Mouse (Mus musculus) kidney, postnatal 25 days (tissue): ENCODE data around the gene Cdipt.

ENCODE experiments used
- DNase-seq, 2 experiments: peaks; one replicate each; pipeline ENCODE4 v3.0.0; 2021; ENCODE audit warnings: mixed read lengths in 2 of 2

Cdipt gene

GRCm38 (mm10) chr7:126975950-126976866 is 494 bp downstream of the Cdipt start, which contains the start of gene Cdiptos:
Gene Cdiptos, minus strand, starts transcription at chr7:126976098.
- DNase-seq = peak; percentile 97 to 99

DNA sequence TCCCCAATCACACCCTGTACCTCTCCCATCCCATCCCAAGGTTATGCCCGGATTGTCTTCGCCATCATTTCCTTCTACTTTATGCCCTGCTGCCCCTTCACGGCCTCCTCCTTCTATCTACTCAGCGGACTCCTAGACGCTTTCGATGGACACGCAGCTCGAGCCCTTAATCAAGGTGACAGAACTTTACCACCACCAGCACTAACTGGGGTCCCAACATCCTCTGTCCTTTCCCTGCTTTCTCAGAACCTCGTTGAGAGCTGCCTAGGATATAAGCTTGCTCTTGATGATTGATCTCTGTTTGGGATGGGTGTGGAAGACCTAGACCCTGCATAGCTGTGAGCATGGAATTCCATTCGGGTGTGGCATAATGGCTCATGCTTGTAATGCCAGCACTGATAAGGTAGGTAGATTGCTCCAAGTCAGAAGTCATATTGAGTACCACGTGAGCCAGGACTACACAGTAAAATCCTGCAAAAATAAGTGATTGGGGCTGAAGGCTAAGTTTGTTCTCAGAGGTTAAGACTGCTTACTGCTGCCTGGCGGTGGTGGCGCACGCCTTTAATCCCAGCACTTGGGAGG is 1.3 kb downstream of the Cdipt start:
- no peak for DNase-seq

DNA sequence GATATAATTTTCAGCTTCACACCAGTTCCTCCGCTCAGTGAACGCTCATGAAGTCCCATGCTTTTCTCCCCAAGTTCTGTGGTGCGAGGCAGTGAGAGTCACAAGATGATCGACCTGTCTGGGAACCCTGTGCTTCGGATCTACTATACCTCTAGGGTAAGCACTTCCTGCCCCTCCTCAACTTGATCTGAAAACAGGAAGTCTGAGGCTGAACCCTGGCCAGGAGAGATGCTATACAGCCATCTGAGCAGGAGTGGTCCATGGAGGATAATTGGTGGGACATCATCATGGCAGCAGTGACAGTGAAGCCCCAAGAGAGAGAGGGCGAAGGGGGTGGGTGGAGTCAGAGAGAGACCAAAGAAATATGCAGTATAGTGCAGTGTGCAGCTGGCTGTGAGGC is 3.1 kb downstream of the Cdipt start:
- no peak for DNase-seq

- no peak for DNase-seq
Observed at GRCm38 (mm10) chr7:126981601-126982000, 5.9 kb downstream of the Cdipt start.

DNA sequence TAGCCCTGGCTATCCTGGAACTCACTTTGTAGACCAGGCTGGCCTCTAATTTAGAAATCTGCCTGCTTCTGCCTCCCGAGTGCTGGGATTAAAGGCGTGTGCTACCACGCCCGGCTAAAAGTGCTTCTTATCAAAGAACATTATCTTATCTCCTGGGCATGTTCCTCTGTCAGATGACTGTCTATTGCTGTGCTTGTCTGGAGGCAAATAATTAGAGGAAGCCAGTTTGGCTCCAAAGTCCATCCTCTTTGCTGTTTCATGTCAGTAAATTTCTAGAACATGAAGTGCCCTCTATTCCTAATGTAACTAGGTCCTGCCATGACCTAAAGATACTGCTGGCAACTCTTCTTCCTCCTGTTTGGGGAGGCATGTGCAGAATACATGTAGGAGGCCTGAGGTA is 6.3 kb downstream of the Cdipt start:
- DNase-seq = no peak

- DNase-seq = no peak
Observed at GRCm38 (mm10) chr7:126983113-126983512, 7.4 kb downstream of the Cdipt start.

DNA sequence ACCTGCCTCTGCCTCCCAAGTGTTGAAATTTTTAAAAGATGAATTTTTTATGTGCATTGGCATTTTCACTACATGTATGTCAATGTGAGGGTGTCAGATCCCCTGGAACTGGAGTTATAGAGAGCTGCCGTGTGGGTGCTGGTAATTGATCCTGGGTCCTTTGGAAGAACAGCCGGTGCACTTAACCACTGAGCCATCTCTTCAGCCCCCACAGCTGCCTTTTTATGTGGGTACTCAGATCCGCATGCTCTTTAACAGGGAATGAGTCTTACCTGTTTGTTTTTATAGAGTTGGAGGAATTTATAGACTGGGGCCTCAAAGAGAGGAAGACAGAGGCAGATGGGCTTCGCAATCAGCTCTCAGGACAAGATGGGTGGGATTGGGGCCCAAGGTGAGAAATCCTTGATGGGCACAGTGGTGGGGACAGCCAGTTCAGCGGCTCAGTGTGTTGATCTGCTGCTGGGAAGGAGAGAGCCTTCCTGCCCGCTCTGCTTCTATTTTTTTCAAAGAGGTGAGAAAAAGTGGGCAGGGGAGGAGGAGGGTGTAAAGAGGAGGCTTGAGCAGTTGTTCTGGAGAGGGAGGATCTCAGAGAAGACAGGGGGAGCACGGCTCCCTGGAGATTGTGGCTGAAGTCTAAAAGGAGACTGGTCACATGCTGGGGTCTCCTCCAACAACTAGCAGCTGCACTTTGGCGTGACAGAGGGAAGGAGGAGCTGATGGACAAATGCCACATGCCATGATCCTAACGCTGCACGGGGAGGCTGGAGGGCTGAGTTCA is 9.1 kb downstream of the Cdipt start:
- no peak for DNase-seq

GRCm38 (mm10) chr7:126986319-126986718 is 10.6 kb downstream of the Cdipt start:
- peak; percentile 75 to 86 for DNase-seq

DNA sequence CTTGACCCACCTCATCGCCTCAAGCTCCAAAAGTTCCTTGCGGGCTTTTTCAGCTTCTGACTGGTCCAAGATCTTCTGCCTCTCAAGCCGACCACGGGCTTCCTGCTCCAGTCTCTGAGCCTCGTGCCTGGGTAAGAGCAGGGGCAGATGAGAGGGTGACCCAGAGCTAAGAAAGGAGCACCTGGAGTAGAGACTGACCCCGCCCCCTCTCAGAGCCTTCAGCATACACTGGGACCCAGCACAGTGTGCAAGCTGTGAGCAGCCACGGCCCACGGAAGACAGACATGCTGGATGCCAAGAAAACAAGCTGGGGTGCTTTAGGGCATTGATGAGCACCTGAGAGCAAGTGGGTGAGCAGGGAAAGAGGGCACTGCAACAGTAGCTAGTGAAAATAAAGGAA is 13.1 kb downstream of the Cdipt start:
- DNase-seq = no peak

DNA sequence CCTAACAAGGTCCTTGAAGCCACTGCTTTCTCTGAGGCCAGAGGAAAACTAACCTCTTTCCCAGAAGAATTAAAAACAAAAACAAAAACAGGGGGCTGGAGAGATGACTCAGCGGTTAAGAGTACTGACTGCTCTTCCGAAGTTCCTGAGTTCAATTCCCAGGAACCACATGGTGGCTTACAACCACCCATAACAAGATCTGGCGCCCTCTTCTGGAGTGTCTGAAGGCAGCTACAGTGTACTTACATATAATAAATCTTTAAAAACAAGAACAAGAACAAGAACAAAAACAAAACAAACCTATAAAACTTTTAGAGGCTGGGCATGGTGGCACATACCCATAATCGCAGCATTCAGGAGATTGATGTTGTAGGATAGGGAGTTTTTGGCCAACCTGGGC is 20.7 kb downstream of the Cdipt start:
- DNase-seq = peak in 1 of 2 experiments; percentile 34

DNA sequence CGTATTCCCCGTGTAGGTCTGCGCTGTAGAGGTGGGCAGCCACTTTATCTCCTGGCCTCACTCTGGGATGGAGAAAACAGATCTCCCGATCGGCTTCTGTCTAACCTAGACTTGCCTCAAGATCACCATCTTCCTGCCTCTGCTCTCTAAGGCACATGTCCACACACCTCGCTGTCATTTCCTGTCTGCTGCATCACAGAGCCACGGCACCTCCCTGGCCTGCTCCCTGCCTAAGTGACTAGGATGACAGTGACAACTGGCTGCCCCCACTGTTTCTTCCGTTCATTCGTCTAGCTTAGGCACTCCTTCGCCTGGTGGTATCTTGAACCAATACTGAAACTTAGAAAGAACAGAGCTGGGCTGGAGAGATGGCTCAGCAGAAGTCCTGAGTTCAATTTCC is 23.9 kb downstream of the Cdipt start:
- DNase-seq = no peak

GRCm38 (mm10) chr7:127003620-127004019 is 27.9 kb downstream of the Cdipt start:
- no peak for DNase-seq

DNA sequence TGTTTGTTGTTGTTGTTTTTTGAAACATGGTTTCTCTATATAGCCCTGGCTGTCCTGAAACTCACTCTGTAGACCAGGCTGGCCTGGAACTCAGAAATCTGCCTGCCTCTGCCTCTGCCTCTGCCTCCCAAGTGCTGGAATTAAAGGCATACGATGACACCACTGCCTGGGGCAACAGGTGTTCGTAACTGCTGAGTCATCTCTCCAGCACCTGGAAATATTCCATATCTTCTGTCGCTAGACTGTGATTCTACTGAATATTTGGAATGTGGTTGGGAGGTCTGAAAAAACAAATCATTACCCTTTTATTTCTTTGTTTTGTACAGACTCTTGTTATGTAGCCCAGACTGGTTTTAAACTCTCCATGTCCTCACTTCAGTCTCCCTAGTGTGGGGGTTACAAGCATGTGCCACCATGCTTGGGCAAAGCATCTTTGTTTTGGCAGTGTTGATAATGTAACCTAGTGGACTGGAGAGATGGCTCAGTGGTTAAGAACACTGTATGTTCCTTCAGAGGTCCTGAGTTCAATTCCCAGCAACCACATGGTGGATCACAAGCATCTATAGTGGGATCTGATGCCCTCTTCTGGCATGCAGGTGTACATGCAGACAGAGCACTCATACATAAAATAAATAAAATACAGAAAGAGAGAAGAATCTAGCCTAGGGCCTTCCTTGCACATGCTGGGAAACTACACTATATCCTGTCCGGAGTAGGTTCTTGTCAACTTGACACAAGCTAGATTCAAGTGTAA is 28.6 kb downstream of the Cdipt start:
- no peak for DNase-seq

DNA sequence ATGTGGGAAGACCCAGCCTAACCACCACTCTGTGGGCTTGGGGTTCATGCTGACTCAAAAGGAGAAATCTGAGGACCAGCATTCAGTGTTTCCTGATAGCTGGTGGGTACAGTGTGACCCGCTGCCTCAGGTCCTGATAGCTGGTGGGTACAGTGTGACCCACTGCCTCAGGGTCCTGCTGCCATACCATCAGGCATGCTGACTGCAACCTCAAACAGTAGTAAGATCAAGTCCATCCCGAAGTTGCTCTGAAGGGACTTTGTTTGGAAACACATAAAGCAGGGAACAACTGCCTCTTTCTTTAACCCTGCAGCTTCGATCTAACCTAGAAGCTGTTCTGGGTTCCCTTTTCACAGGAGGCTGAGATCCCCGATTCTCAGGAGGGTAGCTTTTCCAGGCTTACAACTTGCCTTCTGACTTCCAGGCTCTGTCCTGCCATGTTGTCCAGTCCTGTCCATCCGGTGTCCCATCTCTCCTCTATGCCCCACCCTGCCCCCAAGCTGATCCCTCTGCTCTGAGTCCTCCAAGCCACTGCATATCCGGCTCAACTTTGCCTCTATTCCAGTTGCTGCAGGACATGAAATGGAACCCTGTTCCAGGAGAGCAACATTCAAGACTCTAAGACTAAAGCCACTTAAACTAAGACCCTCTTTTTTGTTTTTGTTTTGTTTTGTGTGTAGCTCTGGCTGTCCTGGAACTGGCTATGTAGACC is 31.8 kb downstream of the Cdipt start:
- DNase-seq = no peak

DNA sequence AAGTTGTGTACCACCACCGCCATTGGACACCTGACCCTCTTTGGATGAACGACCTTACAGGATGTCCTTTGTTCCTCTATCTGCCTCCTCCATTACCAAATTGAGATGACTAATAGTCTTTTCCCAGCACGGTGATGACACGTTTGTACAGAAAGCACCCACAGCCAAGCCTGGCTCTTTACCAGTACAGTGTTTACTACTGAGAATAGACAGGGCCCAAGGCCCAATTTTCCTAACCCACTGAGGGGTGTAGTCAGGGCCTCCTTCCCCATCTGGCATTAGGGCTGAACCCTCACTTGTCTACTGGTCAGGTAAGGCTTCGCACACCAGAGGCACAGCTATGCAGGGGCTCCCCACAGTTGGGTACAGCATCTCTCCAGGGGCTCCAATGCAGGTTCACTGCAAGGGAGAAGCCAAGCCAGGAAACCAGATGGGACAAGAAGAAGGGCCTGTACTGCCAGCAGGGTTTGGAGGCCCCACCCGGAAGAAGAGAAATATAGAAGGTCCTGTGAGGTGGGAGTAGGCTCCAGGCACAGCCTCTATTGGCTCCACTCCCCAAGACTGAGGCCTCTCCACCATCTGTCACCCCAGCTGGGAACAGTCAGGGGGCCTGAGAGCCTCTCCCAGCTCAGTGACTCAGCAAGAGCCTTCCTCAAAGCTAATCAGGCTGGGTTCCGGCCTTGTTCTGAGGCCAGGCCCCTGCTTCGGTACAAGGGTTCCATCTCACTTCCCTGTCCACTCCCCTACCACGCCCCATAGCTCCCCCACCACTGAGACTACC is 32.7 kb downstream of the Cdipt start:
- DNase-seq = peak; percentile 38 to 75

DNA sequence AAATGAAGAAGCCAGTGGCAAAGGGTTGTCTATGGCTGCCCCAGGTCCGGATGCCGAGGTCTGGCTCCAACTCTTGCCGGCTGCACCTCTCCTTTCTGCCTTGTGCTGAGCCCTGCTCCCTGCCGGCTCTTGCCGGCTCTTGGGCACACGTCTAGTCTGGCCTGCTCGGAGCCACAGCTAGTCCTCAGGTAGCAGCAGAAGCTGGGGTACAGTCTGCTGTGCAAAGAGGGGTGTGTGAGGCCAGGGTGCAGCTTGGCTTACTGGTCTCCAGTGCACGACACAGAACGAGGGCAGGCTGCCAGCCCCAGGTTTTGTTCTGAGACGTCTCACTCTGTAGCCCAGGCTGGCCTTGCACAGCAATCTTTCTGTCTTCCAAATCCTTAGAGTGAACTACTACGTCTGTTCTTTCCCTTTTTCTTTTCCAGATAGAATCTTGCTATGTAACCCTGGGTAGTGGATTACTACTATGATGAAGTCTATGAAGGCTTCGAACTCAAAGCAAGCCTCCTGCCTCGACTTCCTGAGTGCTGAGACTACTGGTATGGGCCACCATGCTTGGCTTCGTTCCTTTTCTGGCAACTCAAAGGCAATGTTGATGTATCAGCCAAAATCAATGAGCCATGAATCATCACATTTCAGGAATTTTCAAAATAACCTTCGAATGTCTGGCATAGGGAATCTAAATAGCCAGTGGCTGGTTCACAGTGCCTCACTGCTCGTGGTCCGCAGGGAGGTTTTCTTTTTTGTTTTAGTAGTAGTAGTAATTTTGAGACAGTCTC is 33.8 kb downstream of the Cdipt start:
- DNase-seq = no peak

DNA sequence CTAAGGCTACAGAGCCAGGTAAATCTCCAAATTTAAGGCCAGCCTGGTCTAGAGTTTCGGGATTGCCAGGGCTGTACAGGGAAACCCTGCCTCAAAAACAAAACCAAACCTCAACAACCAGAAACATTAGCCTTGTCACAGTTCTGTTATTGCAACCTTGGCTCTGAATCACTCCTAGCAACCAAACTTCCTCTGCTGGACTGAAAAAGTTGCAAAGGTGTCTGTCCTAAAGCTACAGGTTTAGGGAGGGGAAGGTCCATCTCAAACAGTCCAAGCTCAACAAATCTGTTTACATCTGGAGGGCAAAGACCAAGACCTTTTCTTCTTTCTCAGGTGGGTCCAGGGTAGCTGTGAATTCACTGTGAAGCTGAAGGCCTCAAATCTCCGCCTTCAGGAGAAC is 35.3 kb downstream of the Cdipt start:
- DNase-seq = no peak

- DNase-seq = no peak
Observed at GRCm38 (mm10) chr7:127011717-127012116, 36.0 kb downstream of the Cdipt start.

DNA sequence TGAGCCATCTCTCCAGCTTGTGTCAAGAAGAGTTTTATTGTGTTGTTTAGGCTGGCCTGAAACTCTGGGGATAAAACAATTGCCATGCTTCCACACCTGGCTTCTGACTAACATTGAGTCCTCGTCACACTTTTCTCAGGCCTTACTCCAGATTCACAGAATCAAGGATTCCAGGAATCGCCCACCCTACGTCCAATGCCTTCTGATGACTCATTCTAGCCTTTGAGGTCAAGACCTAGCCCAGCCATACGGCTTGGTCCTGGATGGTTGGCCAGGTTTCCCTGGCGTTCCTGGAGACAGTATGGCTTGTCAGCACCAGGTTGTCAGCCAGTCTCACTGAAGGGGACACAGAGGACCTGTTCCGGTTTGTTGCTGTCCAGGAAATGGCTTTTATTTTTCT is 36.7 kb downstream of the Cdipt start:
- no peak for DNase-seq

- DNase-seq = no peak
Observed at GRCm38 (mm10) chr7:127012845-127013244, 37.1 kb downstream of the Cdipt start.
